Mouse (Mus musculus) lung, postnatal 0 days (tissue): Measurements from ENCODE around the gene Uqcc2.

Experiments used
- CTCF ChIP-seq: IDR thresholded peaks from 2 replicates; pipeline ENCODE4 v1.5.1; 2016; ENCODE audit warnings: antibody characterized with exemption, mild to moderate bottlenecking
- EP300 ChIP-seq: IDR thresholded peaks from 2 replicates; pipeline ENCODE4 v1.6.1; 2016; ENCODE audit warnings: antibody characterized with exemption, mild to moderate bottlenecking, control low read depth

- TF ChIP-seq CTCF (peak; percentile 69), EP300 (no peak)
These were observed 38.0 kb downstream of the Uqcc2 start for GRCm38 (mm10) chr17:27095690-27096089.
